Mouse (Mus musculus): Measurements from ENCODE around the gene Wdr20rt. TPM values are rescaled to one million over a fixed set of nuclear protein-coding genes. Genes with fewer than 3 reads are reported as not detected.

Wdr20rt gene
- polyA plus RNA-seq, 1 experiment = not detected

GRCm38 (mm10) chr12:65273807-65274206, 48.5 kb downstream of the Wdr20rt start:
- Histone ChIP-seq H3K36me3 (ENCODE audit: control insufficient read depth, insufficient read depth) (no peaks in the 10 kb centered on the region), H3ac (ENCODE audit: control insufficient read depth, insufficient read length, low read depth) (no peak overlapping the region), H3K79me3 (ENCODE audit: low read depth) (no peaks in the 10 kb centered on the region), H3K79me2 (ENCODE audit: control insufficient read depth, insufficient read depth) (no peaks in the 10 kb centered on the region), H3K27me3 (ENCODE audit: control insufficient read depth, insufficient read depth, insufficient read length) (no peaks in the 10 kb centered on the region), H3K4me3 (ENCODE audit: insufficient read depth, poor library complexity, severe bottlenecking) (no peak overlapping the region)
- no peak for TF ChIP-seq FOSL1 (IDR thresholded peaks at IDR 0.05; ENCODE audit: insufficient read depth, low read length, poor library complexity, severe bottlenecking)

Other genes with a start within 250 kb of the Wdr20rt start
- 4.3 TPM for gene Prpf39, start 189.2 kb upstream of the Wdr20rt start, polyA plus RNA-seq (2012; fragmentation: generic; extraction: Trizol)
- gene Fkbp3, start 151.5 kb upstream of the Wdr20rt start, polyA plus RNA-seq (2012; fragmentation: generic; extraction: Trizol) = 72.5 TPM
- gene Fancm, start 149.9 kb upstream of the Wdr20rt start, polyA plus RNA-seq (2012; fragmentation: generic; extraction: Trizol) = 2.3 TPM
- 3.7 TPM for gene Mis18bp1, start 52.9 kb upstream of the Wdr20rt start, polyA plus RNA-seq (2012; fragmentation: generic; extraction: Trizol)